Mouse (Mus musculus) right cerebral cortex, postnatal 4 days (tissue): Measurements from ENCODE around the gene Tbc1d14.
A peak's percentile ranks its signal among the peaks of the same experiment; 100 is the strongest.

Experiments used
- DNase-seq: peaks from one replicate; pipeline ENCODE4 v3.0.0-alpha.2; 2022

Tbc1d14 gene

DNA sequence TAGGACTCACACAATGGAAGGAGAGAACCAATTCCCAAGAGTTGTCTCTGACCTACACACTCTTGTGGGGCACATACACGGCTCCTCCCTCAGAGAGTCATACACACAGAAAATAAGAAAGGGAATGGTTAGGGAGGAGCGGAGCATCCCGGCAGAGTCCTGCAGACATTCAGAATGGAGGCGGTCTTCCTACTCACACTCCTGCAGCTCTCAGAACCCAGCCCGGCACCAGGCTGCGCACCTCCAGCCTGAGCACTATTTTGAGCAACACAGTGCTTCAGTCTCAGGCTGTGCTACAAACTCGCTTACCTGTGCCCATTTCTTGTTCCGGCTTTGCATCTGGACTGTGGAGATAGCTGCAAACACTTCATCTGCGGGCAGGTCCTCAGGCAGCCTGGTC, 98.4 kb downstream of the Tbc1d14 start:
- DNase-seq = no peak

DNA sequence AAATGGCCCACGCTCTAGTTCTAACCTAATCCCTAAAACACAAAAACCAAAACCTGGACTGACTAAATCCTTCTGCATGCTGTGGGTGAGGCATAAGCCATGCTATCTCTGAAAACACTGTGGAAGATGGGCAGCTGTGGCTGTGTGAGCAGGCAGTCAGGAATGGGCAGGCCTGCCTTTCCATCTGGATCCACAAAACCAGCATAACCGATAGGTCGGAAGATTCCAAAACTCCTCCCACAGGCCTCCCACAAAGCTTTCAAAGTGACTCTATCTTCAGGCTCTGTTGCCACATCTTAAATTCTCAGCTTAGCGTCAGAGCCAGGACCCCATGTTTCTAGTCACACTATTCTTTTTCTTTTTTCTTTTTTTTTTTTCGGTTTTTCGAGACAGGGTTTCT, 99.2 kb downstream of the Tbc1d14 start:
- DNase-seq = no peak

DNA sequence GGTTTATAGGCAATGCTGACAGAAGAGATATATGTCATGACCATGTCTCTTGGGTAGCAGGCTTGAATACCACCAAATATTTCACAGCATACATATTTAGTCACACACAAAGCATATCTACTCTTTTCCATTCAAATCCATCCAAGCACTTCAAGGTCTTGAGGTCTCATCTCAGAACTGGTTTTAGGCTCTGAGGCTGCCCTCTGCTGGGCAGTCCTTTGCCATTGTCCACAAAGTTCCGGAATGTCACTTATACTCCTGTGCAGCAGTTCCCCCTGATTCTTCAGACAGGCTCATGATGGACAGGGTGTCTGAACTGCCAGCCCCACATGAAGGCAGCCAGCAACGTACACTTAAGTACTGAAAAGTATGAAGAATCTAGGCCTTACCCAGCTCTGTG, 103.9 kb downstream of the Tbc1d14 start:
- DNase-seq = peak; percentile 22

DNA sequence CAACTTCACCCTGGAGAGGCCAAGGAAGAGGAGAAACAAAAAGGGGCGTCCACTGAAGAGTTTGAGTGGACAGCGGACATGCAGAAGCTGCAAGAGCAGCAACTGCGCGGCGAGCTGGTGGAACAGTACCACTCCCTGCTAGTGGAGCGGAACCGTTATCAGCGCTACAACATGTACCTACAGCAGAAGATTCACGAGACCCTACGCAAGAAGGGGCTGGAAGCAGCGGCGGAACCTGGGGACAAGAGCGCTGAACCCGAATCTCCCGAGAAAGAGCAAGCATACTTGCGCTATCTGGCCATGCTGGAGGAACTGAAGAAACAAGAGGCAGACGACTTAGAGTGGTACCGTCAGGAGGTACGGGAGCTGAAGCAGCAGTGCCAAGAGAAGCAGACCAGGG, 107.8 kb downstream of the Tbc1d14 start:
- no peak for DNase-seq

DNA sequence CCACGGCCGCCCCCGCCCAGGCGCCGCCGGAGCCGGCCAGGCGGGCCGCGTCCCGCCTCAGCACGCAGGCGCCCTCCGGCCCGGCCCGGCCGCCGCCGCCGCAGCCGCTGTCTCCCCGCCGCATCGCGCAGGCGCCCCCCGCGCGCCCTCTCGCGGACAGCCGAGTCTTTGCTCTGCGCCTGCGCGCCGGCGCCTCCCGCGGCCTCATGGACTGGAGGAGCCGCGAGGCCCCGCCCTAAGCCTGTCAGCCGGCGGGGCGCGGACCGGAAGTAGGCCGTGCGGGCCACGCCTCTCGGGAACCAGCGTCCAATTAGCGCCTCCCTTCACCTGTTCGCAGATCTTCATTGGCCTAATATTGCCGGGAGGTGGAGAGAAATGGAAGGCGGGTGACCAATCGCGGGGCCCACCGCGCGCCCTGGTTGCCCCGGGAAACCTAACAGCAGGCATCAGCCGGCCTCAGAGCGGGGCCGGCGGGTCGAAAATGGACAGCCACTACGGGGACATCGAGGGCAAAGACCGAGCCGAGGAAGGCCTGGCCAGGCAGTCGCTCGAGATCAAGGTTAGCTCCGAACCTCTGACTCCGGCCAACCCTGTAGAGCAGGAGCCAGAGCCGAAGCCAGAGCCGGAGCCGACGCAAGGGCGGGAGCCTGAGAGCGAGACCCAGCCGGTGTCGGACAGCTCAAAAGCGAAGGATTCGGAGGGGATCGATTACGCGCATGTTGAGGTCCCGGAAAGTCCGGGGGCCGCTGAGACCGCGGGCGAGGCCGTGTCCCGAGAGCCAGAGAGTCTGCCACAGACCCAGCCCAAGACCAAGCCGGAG, 108.7 kb downstream of the Tbc1d14 start, which contains the start of the genes Tada2b and Ccdc96:
Tada2b (minus strand) TSS at position 115 of the 820 bp plus-strand sequence.
Ccdc96 (plus strand) TSS at position 418 of the 820 bp plus-strand sequence.
- DNase-seq = peak; percentile 95

DNA sequence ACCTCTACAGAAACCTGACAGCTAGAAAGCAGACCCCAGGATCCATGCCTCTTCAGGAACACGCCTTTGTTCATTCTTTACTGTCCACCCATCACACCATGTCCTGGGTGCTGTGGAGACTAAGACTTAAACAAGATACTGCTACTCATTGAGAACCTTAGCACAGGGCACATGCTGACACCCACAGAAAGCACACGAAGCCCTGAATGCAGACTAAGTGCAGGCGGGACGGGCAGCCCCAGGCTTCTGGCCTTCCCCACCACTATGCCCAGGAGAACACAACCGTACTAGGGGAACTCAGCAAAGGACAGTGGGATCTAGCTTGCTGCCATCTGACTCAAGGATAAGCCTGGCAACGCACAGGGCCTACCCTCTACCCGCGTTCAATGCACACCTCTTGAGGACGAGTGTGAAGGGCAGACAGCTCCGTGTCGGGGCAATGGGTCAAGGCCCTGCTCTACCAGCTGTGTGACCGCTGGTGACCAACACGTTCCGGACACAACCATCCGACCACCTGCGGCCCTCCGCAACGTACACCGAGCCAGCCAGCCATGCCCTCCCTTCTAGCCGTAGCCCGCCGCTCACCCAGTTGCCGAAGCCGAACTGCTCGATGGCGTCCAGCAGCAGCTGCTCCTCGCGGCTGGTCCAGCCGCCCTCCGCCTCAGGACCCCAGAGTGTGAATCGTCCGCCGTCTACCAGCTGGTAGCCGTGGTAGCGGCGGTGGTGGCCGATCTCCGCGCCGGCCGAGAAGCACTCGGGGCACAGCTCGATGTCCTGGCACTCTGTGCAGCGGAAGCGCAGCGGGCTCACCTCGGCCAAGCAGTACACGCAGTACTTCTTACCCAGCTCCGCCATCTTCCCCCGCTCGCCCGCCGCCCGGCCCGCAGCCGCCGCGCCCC, 109.6 kb downstream of the Tbc1d14 start:
- peak; percentile 53 for DNase-seq

DNA sequence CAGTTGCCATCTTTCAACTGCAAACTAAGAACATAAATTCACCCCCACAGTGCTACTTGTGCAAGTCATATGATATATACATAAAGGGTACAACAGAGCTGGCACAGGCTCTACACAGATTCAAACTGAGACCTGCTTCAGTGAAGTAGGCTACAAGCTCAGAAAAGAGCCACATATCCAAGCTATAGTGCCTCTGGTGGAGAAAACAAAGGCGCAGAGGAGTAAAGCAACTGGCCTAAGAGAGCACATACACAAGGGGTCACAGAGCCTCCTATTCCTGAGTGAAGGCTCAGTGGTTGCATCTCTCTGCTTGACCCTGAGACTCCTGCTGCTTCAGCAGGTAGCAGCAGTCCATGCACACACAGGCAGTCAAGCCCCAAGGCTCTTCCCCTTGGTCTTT, 112.0 kb downstream of the Tbc1d14 start:
- no peak for DNase-seq

DNA sequence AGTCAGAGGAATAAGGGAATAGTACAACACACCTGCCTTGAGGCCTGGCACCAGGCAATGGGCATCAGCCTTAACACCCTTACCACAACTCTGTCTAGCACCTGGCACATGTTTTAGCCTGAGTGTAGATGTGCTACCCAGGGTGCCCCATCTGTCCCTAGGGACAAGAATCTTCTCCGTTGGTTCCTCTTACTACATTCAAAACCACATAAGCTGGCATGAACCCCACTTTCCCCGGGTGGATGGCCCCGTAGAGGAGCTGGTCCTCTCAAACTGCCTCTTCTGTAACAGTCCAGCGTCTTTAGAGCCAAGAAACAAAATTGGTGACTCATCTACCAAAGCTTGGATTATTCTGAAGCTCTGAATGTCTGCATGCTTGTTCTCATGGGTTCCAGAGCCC, 112.7 kb downstream of the Tbc1d14 start:
- DNase-seq = no peak

DNA sequence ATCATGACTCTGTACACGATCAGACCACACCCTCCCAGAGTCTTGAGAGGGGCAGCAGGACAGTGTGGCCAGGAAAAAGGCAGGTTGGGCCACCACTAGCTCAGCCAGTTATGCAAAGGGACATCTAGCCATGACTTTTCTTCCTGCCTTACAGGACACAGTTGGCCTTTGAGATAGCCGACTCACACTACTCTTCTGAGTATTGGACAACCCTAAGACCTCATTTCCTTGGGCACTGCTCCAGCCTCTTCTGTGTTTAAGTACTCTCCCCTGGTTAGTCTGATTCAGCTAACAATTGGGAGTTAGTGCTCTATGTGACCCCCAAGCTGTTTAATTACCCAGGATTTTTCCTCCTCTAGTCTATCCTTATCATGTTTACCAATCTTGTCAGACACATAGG, 113.3 kb downstream of the Tbc1d14 start:
- no peak for DNase-seq

DNA sequence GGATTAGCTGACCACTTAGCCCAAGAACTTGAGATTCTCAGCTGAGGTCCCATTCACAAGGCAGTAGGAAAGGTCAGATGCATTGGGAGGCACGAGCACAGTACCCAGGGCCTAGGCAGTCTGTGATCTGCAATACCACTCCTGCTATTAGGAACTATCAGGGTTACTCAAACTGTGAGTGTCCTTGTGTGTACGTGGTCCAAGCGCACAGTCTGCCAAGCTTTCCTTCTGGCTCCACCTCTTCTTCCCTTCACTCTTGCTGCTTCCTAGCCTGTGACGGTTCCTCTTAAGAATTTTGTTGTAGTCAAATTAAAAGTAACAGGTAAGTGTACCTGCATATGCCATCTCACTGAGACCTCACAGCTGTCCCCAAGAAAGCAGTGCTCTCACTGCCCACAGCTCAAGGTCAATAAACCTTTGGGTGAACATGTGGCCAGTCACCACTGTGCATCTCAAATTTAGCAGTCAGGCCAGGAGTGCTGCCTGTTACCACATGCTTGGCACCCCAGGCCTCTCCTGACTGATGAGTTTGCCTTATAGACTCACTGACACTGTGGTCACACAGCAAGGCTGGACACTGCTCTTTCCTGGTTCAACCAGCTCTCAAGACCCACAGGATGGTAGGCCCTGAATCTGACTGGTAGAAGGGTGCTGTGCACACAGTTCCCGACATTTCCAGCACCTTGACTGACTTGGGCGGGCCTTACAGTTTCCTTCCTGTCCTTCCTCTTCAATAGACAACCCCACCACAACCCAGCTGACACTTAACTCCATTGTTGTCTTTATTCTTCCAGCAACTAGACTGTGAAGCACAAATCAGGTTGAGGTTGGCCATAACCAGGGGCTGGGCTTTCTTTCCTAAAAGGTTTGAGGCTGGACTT, 114.3 kb downstream of the Tbc1d14 start:
- DNase-seq = no peak

DNA sequence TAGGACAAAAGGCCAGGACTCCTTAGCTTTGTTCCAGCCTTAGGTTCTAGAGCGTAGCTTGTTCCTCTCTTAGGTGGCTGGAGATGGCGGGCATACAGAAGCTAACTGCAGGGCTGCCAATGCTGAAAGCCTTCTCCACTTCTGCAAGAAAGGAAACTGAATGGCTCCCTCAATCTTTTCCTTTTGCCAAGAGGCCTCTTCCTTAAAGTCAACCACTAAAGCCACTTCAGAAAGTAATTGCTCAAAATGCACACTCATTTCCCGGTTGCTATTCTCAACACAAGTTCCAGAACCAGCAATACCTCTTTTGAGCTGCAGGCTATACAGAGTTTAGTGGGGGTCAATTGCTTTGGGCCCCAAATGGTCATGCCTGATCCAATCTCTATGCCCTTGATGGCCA, 115.6 kb downstream of the Tbc1d14 start:
- DNase-seq = no peak

DNA sequence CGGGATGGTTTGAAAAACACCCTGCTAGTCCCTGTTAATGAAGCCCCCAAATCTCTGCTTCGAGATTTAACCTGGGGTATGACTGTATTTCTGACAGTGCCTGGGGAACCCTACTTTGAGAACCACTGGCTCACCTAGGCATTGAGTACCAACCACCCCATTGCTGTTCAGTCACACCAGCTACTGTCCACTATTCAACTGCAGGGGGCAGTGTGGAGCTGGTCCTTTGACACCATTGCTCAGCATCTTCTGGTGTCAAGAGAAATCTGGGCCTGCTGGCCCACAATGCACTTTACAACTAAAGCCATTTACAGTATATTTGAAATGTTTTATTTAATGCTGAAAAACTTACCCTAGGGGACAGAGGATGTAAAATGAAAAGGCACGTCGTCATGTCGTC, 118.8 kb downstream of the Tbc1d14 start:
- DNase-seq = peak; percentile 63

DNA sequence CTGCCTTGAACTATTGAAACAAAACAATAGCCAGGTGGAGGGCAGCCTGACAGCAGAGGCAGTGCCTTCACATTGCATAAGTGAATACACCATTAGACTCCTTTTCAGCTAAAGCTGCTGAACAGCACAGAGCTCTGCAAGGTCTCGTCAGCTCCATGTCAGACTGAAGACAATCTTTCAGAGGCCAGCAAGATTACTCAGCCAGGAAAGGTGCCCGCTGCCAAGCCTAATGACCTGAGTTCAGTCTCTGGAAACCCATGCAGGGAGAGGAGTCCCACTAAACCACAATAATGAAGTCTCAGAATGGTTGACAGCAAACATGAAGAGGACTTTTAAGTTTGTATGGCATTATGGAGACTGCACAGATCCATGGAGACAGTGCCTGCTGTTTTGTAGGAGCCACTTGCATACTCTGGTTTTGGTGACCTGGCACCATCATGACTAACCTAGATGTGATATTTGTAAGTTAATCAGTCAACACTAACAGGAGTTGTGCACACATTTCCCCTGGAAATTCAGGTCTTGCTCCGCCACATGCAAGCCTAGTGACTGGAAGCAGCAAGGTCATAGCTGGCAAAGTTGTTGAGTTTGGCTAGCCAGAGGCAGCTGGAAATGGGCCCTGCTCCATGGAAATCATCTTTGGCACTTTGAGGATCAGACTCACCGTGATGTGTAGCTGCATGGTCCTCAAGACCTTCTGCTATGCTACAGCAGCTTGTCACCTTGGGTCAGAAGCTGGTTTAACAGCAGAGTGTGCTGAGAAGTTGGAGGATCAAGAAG, 120.0 kb downstream of the Tbc1d14 start:
- DNase-seq = no peak

DNA sequence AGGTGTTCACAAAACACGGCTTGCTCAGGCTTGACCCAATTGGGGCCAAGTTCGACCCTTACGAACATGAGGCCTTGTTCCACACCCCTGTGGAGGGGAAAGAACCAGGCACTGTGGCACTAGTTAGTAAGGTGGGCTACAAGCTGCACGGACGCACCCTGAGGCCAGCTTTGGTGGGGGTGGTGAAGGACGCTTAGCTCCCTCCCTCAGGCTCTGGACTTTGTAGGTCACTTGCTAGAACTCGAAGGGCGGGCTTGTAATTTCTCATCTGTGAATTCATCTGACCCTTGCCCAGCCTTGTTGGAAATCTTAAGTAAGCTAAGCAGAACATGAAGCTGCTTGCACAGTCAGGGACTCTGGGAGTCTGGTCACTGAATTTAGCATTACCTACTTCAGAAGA, 121.9 kb downstream of the Tbc1d14 start:
- DNase-seq = no peak

DNA sequence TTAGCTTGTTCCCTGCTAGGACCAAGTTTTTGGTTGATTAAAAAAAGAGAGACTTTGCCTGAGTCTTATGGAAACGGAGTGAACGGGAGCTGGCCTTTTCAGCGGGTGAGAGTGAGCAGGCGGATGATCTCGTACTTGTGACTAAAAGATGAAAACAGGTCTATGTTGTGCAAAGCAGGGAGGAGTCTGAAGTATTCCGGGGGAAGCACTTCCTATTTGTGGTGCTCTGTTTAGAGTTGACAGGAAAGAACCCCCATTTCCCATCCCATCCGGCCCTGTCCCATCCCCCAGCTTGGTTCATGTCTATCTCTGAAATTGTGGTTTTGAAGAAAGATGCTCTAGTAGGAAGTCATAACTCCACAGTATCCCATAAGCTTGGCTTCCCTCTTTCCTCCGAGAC, 127.2 kb downstream of the Tbc1d14 start:
- no peak for DNase-seq

DNA sequence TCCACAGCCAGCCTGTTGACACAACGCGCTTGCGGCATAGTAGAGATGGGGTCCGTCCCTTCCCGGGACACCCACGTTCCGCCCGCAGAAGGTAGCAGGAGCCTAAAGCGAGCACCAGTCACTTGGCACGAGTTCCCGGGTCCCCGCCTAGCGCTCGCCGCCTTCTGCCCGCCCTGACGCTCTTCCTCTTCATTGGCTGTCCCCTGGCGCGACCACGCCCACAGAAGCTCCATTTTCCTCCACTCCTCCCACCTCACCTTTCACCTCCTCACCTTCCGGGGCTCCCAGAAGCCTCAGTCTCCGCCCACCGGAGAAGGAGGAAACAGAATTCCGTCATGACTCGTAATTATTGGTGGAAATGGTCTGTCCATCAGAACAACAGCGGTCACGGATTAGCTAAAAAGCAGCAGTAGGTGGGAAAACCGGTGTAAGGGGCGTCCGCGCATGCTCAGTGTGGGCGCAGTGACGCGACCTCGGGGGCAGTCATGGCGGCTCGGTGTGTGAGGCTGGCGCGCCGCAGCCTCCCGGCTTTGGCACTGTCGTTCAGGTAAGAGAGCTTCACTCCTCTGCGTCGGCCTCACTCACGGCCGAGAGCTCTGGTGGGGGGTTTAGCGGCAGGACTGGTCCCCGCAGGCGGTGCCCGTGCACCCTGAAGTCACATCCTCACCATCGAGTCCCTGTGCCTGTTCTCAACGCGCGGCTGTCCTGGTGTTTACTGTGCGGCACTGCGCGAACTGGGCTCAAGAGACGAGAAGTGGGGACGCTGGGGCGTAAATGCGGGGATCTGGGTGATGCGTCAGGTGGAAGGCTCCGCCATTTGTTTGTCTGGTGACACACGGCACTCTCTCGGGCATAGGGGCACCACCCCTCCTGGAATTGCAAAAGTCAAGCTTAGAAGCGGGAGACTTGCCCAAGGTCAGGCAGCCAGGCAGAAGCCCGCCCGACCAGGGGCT, 128.1 kb downstream of the Tbc1d14 start, which contains the start of gene Grpel1:
Grpel1 (plus strand) TSS at position 290 of the 953 bp plus-strand sequence.
- peak; percentile 97 for DNase-seq

DNA sequence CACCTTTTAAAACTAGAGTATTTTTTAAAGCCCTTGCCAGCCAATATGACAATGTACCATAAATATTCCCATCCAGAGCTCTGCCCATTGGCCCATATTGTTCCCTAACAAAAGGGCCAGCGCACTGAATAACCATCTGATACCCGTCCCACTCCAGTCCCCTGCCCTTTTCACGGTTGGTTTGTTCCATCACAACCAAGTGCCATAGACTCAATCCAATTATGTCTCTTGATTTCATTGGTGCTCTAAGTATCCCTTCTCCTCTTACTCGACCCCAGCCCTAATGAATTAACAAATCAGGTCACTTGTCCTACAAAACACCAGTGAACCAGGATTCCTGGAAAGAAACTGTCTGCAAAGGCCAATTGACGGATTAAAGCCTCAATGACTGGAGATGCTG, 129.7 kb downstream of the Tbc1d14 start:
- DNase-seq = no peak

DNA sequence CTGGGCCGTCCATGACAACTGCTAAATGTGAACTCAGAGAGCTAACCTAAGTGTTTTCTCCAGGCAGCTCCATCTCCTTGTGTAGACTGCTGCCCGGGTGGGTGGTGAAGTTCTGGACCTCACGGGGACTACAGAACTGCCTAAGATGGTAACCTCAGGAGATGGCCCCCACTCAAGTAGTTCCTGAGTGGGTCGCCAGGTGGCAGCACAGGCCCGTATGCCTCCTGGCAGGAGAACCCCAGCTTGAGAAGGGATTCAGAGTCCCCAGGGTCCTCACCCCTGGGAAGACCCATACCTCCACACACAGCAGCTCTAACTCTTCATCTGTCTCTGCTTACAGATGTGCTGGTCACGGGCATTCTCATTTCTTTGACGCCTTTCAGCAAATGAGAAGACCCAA, 130.3 kb downstream of the Tbc1d14 start:
- DNase-seq = peak; percentile 80

DNA sequence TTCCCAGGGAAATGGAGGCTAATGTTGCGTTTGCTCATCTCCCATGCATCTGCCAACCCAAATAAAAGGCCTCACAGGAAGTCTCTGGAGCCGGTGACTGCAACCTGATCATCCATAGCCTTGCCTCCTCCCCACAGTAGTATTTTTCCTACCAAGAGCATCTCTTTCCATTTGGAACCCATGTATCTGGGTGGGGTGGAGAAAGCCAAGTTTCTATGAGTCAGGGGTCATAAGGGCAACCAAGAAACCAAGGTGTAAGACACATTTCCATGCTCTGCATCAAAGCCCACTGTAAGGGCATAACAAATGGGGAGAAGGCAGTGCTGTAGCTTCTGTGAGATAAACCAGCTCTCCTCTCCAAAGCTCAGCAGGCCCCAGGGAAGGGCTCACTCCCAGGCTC, 131.8 kb downstream of the Tbc1d14 start:
- DNase-seq = no peak

DNA sequence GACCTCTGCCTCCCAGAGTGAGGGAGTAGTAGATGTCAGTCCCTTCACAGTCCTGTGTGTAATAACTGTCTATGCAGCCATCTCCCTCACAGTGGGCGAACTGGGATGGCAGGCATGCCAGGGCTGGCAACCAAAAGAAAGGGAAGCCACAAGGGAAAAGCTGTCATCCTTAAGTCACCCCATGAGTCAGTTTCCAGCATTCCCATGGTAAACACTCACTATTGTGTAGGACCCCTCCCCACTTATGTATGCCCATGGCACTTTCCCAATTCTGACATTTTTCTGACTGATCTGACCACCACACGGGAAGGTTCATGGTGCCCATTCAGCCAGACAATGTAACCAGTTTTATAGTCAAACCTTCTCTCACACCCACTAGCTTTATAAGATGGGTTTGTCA, 132.4 kb downstream of the Tbc1d14 start:
- DNase-seq = no peak

DNA sequence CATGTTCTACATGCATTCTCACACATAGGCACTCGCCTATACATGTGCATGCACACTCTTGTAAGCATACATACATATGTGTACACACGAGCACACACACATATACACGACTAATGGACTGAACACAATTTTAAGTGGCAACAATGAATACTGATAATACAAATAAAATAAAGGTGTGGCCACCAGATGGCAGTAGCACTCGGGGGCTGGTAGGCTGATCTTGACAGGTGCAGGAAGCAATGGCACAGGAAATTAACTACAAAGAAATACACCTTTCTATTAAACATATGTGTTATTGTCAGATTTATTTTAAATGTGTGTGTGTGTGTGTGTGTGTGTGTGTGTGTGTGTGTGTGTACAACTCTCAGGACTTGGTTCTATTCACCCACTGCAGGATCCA, 134.2 kb downstream of the Tbc1d14 start:
- no peak for DNase-seq
